Mouse (Mus musculus) right cerebral cortex, postnatal 14 days (tissue): ENCODE measurements around the gene Cfap45.

Experiments
- DNase-seq: peaks from one replicate; pipeline ENCODE4 v3.0.0; 2022

The Cfap45 gene

GRCm38 (mm10) chr1:172519644-172520043 is 957 bp upstream of the Cfap45 start:
- DNase-seq = no peak

- no peak for DNase-seq
Measured at GRCm38 (mm10) chr1:172522524-172522923, 1.9 kb downstream of the Cfap45 start.

DNA sequence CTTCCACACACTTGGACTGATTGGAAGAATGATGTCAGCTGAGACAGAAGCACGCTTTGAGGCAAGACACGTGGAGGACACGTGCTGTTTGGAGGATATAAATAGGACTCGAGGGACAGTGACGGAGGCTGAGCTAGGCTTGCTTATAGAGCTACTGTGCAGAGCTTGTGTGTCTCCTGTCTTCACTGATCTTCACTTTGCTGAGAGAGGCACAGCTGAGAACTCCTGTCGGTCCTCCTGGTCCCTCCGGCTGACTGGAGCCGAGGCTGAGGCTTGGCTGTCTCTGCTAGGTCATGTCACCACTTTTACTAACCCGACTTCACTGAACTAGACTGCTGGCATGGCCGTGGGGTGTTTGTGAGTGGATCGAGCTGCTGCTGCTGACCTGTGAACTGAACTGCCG is 3.1 kb downstream of the Cfap45 start:
- no peak for DNase-seq

- no peak for DNase-seq
Measured at GRCm38 (mm10) chr1:172525027-172525764, 4.6 kb downstream of the Cfap45 start.

DNA sequence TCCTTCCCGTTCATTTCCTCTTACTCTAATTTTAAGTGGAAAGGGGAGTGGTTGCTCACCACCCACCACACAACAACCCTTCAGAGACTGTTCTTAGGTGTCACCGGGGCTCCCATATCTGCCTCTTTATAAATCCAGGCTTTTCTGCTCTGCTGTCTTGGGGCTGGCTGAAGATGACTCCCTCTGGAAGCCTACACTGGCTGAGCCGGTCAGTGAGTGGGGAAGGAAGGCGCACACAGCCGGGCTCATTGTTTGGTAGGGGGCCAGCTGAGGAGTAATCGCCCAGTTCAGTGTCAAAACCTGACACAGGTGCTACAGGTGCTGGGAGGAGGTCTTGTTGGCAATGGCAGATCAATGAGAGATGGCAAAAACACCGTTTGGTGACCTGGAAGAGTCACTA is 5.4 kb downstream of the Cfap45 start:
- DNase-seq = no peak

DNA sequence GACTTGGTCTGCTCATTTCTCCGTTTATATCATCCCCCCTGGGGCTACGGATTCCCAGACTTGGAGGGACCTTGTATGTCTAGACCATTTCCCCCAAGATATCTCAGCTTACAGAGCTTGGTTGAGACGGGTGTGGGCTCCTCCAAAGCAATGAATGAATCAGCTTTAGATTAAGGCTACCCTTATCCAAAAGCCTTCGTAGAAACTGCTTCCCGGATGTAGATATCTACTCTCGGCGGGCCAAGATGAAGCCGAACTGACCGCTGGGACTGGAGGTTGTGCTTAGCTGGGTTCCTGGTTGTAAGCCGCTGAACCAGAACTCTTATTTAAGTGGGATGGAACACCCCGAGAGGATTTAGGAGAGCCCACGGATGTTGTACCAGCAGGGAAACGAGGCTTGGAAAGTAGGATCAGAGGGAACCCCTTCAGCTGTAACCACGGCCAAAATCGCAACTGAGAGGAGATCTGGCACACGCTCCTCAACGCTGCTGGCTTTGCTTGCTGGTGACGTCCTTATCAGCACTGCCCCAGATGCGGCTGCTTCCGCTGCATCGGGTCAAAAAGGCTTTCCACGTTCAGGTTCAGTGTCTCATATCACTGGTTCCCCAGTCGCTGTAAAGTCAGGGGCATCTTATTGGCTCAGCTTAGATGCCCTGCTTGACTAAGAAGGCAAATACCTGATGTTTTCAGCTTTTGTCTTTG is 5.9 kb downstream of the Cfap45 start:
- DNase-seq = no peak

DNA sequence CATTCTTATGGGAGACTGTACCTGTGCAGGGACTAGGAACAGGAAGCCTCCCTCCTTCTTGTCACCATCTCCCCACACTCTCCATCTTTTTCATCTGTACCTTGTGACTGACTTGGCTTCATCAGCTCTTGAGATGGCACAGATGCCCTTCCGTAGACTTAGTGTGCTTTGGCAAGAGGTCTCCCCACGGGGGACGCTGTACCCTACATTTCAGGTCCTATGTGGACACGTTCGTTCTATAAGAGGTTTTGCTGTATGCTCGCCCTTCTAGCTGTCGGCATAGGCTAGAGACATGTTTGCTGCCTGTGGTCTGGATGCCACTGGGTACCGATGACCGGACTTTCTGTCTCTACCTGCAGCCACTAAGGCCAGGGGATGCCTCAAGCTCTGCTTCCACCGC is 6.8 kb downstream of the Cfap45 start:
- no peak for DNase-seq

DNA sequence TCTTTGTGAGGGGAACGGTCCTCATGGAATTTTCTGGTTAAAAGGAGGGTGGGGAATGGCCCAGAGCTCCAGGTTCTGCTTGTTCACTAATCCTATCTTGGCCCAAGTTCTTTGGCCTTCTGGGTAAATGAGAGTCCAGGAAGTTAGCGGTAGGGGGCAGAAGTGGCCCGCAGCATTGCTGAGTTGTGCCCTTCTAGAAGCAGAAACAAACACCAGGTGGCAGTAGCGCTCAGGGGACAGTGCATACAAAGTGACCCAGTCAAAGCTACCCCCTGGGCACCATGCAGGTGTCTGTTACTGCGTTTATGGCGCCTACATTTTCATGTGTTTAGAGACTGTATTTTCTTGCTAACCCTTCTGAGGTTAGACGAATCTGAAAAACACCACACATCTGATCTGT is 8.1 kb downstream of the Cfap45 start:
- peak; percentile 91 for DNase-seq

GRCm38 (mm10) chr1:172530544-172531220 is 10.1 kb downstream of the Cfap45 start:
- DNase-seq = no peak

DNA sequence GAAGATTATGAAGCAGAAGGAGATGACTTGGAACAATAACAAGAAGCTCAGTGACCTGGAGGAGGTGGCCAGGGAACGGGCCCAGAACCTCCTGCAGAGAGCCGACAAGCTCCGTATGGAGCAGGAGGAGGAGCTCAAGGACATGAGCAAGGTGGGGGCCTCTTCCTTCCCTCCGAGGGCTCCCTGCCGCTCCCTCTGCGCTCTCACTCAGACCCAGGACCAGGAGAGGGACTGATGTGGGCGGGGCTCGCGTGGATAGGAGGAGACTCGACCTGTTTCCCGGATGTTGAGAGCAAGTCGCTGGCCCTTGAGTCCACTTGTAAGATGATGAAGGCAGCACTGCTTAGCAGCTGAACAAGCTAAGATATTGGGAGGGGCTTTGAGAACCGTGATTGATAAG is 11.9 kb downstream of the Cfap45 start:
- no peak for DNase-seq

- DNase-seq = no peak
Measured at GRCm38 (mm10) chr1:172535116-172535515, 14.5 kb downstream of the Cfap45 start.

GRCm38 (mm10) chr1:172539827-172540226 is 19.2 kb downstream of the Cfap45 start:
- DNase-seq = no peak

DNA sequence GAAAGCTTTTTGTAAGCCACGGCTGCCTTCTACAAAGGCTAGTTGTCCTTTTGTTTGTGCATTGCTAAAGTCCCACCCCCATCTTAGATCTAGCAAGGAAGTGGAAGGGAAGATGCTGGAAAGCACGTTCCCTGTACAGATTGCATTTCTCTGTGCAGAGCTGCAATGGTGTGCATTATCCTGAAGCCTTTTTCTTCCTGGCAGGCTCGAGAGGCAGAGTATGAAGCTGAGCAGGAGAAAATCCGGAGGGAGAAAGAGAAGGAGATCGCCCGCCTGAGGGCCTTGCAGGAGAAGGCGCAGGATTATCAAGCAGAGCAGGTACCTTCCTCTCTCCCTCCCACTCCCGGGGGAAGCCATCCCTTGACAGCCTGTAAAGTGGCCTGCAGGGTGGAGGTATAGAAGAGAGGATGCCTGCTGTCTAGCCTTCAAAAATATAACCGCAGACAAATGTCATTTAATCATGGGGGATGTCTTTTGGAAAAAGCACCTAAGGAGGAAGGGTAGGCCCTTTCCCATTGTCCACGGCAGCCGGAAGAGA is 19.8 kb downstream of the Cfap45 start:
- no peak for DNase-seq

DNA sequence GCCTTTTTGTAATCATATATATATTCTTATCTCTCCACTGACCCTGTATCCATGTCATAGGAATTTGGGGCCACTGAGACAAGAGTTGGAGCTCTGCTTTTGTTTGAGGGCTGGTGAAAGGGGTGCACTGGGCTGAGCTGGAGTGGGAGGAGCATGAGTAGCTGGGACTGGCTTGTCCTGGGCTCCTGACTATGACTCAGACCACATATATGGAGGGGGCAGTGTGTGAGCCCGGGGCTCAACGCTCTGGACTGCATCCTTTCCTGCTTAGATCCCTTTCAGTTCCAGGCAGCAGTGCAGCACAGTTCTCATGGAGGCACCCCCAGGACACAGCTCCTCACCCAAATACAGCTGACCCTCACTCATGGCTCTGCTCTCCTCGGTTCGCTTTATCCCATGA is 25.5 kb downstream of the Cfap45 start:
- DNase-seq = no peak

DNA sequence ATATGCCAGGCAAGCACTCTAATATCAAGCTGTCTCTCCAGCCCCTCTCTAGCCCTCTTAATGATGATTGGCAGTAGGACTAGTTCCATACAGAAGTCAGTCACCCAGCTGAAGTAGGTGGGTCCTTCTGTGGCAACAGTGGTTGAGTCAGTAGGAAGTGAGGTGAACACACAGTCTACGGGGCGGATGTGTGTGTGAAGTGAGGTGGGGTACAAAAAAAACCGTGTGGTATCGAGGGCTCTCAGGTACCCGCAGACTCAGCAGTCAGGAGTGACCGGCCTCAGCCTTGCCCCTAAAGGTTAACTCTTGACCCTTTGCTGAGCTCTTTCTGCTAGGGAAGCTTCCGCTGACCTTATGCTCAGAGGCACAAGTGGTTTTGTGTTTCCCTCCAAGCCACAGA is 27.9 kb downstream of the Cfap45 start:
- DNase-seq = no peak

DNA sequence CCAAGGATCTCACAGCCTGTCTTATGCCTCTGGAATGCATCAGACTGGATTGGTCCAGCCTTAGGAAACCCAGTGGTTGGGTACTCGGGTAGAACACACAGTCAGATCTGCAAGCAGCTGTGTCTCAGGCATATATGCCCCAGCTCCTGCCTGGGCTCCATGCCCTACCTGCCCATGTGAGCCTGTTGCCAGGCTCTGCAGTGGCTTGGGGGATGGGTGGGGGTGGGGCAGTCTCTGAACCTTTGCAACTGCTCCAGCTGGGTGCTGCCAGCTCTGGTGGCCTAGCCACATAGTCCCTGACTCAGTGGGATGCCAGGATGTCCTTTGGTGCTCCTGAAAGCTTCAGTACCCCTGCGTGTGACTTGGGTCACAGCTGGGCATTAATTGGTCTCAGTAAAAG is 28.7 kb downstream of the Cfap45 start:
- DNase-seq = no peak

DNA sequence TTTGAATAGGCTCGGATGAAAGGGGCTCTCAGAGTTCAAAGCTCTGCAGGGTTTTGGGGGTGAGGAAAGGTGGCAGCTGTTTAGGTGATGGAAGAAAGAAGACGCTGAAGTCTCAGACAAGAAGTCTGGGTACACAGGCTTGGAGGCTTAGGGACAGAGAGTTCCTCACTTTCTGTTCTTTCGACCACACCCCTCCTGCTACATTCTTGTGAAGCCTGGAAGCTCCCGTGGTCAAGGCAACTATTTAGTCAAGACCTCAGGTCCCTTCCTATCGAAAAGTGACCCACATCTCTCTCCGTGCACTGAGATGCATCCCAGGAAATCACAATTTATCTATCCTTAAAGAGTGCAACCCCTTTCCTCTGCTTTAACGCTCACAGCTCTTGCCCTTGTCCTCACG is 29.1 kb downstream of the Cfap45 start:
- DNase-seq = no peak

DNA sequence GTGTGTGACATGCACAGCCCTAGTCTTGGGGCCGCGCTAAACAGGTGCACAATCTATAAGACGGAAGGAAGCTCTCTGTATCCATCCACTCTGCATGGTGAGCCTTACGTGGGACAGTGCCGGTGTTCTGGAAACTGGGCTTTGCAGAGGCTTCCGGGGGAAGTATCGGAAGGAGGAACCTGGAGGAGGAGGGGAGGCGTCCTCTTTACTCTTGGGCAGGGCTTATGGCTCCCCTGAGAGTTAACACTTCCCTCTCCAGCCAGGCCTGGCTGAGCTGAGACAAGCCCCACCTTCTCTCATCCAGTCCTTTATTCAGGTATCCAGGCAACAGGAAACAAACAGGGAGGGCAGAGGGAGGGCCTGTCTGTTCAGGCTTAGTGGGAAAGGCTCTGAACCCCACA is 29.9 kb downstream of the Cfap45 start:
- DNase-seq = peak; percentile 40

DNA sequence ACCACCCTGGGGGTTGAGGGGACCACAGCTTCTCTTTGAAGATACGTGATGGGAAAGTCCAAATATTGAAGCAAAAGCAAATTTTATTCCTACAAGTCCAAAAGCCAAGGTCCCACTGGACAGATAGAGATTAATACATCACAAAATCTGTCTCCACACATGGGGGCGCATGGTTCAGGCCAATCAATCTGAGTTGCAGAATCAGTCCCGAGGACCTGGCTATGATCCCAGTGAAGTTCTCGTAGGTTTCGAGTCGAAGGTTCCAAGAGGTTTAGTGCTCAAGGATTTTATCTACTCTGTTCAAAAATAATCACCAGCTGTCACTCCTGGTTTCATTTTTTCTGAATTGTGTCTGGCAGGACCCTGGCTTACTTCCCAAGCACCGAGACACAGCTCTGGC is 30.4 kb downstream of the Cfap45 start:
- no peak for DNase-seq

DNA sequence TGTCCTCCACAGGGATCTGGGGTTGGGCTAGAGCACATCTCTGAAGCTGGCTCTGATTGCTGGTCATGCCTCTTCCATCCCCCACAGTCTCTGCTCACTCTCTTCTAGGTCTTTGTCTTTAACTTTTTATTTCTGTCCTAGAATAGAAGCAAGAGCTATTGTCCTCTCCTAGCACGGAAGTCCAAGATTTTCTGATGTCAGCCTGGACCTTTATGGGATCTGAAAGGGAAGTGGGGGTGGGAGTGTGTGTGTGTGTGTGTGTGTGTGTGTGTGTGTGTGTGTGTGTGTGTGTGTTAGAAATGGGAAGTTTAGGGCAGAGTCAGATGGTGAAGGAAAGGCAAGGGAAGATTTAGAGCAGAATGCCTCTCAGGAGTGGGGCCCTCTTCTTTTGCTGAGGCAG is 32.0 kb downstream of the Cfap45 start:
- DNase-seq = no peak

GRCm38 (mm10) chr1:172555638-172556037 is 35.0 kb downstream of the Cfap45 start, which contains the start of gene Vsig8:
Vsig8 (plus strand) TSS chr1:172555938.
- DNase-seq = no peak

- peak; percentile 52 for DNase-seq
Measured at GRCm38 (mm10) chr1:172562641-172563464, 42.3 kb downstream of the Cfap45 start.

GRCm38 (mm10) chr1:172563465-172563828 is 42.8 kb downstream of the Cfap45 start:
- DNase-seq = no peak
